Mouse (Mus musculus): Measurements from ENCODE around the gene Bglap2. TPM values are rescaled to one million over a fixed set of nuclear protein-coding genes. Genes with fewer than 3 reads are reported as not detected.

Bglap2 gene
- polyA plus RNA-seq, 1 experiment from 2014 or later, result not detected

DNA sequence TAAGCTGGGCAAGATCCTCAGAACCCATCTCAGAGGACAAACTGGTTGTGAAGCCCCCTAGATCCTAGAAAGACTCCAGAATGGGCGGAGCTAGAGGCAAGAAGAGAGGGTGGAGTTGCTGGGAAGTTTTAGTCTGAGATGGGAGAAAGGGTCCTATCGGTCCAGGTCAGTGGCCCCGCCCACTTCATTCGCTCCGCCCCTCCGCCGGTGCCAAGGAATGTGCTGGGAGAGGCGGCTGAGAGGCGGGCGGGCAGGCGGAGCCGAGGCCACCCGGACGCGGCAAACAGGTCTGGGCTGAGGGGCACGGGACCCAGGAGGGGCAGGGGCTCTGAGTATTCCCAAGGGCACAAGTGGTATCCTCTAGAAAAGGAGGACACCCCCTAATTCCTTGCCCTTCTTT lies 14.2 kb downstream of the Bglap2 start, which contains the start of gene Paqr6:
Gene Paqr6, plus strand, starts transcription at position 248 of the 400 bp plus-strand sequence.
- TF ChIP-seq EP300 (IDR thresholded peaks at IDR 0.05) (no peak), CTCF (IDR thresholded peaks at IDR 0.05) (no peak)

DNA sequence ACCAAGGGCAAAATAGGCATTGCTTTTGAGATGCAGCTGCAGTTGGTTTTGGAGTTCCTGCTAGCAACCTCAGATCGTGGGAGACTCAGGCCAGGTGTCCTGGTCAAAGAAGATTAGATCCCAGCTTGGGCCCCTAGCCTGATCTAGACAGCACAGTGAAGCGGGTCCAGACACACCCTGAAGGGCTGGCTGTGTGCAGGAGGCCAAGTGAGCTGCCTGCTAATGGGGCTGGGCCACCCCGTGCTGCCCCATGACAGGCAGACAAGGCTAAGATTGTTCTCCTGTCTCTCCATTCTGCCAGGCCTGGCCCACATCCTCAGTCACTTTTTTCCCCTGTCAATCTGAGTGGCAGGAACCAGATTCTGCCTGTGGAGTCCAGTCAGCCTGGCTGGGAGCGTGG lies 14.8 kb downstream of the Bglap2 start:
- WGBS, result 61% methylated on average over 4 of the region's 4 CpGs
- H3K4me2 ChIP-seq (replicated peaks; ENCODE audit: low read depth, low read length), result no peak overlapping the region
- peak; percentile 21 for DNase-seq (ENCODE audit: low spot score)

More for the DNA sequence above, 14.2 kb downstream of the Bglap2 start, which contains the start of gene Paqr6:
- ATAC-seq (peak; percentile 69), DNase-seq (ENCODE audit: low spot score) (peak; percentile 74)
- no peak within 1 kb of the TSS for H3K27ac ChIP-seq (ENCODE audit: low read length)
- WGBS, result 2% methylated on average over 16 of the region's 16 CpGs
- peak within 1 kb of the TSS; percentile 20; the same call in 1 of the 2 replicates for H3K4me2 ChIP-seq (replicated peaks; ENCODE audit: low read depth, low read length)
- peaks cover 24% of the 10 kb centered on the region; the same call in 1 of the 2 replicates for H3K36me3 ChIP-seq (ENCODE audit: insufficient read depth, low read length)
- no peak within 1 kb of the TSS for H3K9ac ChIP-seq (replicated peaks; ENCODE audit: low read depth)
- H3K4me1 ChIP-seq (ENCODE audit: insufficient read depth, low read depth, low read length), result peaks cover 5% of the 10 kb centered on the region; the same call in 1 of the 2 replicates
- 0 out of 2 replicates have a peak, but pooled peaks cover 3% of the 10 kb centered on the region for H3K27me3 ChIP-seq (replicated peaks; ENCODE audit: insufficient read depth, low read length)
- H3K9me3 ChIP-seq (ENCODE audit: low read length), result no peaks in the 10 kb centered on the region
- H3K4me3 ChIP-seq (ENCODE audit: low read depth, low read length), result no peak within 1 kb of the TSS

DNA sequence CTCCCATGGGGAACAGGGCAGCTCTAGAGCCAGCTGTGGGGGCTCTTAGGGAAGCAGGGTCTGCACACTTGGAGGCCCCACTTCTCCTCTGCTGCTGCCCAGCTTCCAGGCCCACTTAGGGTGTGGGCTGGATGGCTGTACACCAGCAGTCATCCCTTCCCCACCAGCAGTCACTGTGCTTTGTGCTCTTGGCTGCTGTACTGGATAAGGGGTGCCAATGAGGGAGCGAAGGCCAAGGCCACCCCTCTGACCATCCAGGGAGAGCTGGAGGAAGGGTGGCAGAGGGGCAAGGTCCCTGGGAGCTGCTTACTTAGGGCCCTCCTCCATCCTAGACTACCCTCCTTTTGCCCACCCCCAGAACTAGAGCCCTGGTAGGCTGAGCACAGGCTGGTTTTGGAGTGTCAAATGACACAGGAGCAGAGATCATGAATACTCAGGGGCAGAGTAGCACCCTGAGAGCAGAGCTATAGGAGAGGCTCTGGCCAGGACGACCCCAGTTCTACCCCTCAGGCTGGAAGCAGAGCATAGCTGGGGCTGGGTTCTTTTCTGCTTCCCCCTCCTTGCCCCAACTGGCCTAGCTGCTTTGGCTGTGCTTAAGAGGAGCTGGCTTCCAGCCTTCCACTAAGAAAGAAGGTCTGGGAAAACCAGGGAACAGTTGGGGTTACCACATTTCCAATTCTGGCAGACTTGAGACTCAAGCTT lies 16.7 kb downstream of the Bglap2 start:
- no peak overlapping the region for H3K4me2 ChIP-seq (replicated peaks; ENCODE audit: low read depth, low read length)
- WGBS, result 78% methylated on average over 2 of the region's 2 CpGs
- no peak for ATAC-seq
- H3K4me1 ChIP-seq (ENCODE audit: insufficient read depth, low read depth, low read length), result peaks cover 5% of the 10 kb centered on the region; the same call in 1 of the 2 replicates
- no peak overlapping the region for H3K4me3 ChIP-seq (ENCODE audit: low read depth, low read length)
- no peak for DNase-seq (ENCODE audit: low spot score)
- H3K27ac ChIP-seq (ENCODE audit: low read length), result no peak overlapping the region
- peaks cover 40% of the 10 kb centered on the region; the same call in 1 of the 2 replicates for H3K36me3 ChIP-seq (ENCODE audit: insufficient read depth, low read length)
- H3K27me3 ChIP-seq (replicated peaks; ENCODE audit: insufficient read depth, low read length), result 0 out of 2 replicates have a peak, but pooled peaks cover 3% of the 10 kb centered on the region
- H3K9me3 ChIP-seq (ENCODE audit: low read length), result no peaks in the 10 kb centered on the region
- TF ChIP-seq EP300 (IDR thresholded peaks at IDR 0.05) (no peak), CTCF (IDR thresholded peaks at IDR 0.05) (no peak)
- H3K9ac ChIP-seq (replicated peaks; ENCODE audit: low read depth), result no peak overlapping the region

More for the DNA sequence above, 14.8 kb downstream of the Bglap2 start:
- TF ChIP-seq EP300 (IDR thresholded peaks at IDR 0.05) (no peak), CTCF (IDR thresholded peaks at IDR 0.05) (no peak)
- H3K9ac ChIP-seq (replicated peaks; ENCODE audit: low read depth), result no peak overlapping the region
- no peak overlapping the region for H3K27ac ChIP-seq (ENCODE audit: low read length)
- H3K36me3 ChIP-seq (ENCODE audit: insufficient read depth, low read length), result peaks cover 29% of the 10 kb centered on the region; the same call in 1 of the 2 replicates
- no peak overlapping the region for H3K4me3 ChIP-seq (ENCODE audit: low read depth, low read length)
- H3K9me3 ChIP-seq (ENCODE audit: low read length), result no peaks in the 10 kb centered on the region
- 0 out of 2 replicates have a peak, but pooled peaks cover 3% of the 10 kb centered on the region for H3K27me3 ChIP-seq (replicated peaks; ENCODE audit: insufficient read depth, low read length)
- peak; percentile 32 for ATAC-seq
- peaks cover 5% of the 10 kb centered on the region; the same call in 1 of the 2 replicates for H3K4me1 ChIP-seq (ENCODE audit: insufficient read depth, low read depth, low read length)

DNA sequence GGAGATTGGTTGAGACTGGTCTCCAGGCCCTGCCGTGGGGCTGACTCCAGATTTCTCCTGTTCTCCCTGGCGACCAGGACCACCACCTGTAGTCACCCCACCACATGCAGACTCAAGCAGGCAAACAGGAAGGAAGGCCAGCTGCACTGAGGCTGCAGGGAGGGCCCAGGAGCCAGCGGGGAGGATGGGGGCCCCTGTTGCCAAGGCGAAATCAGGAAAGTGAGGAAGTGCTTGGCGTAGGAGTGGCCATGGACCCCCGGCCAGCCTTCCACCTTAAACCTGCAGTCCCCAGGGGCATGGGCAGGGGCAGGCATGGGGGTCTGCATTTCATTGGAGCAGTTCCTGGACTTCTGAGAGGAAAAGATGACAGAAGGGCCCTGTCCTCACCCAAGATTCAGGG lies 17.4 kb downstream of the Bglap2 start:
- 59% methylated on average over 6 of the region's 6 CpGs for WGBS
- H3K27me3 ChIP-seq (replicated peaks; ENCODE audit: insufficient read depth, low read length), result 0 out of 2 replicates have a peak, but pooled peaks cover 1% of the 10 kb centered on the region
- no peak for TF ChIP-seq EP300 (IDR thresholded peaks at IDR 0.05)
- TF ChIP-seq CTCF (IDR thresholded peaks at IDR 0.05), result no peak
- DNase-seq (ENCODE audit: low spot score), result no peak
- no peaks in the 10 kb centered on the region for H3K9me3 ChIP-seq (ENCODE audit: low read length)
- ATAC-seq, result no peak
- H3K36me3 ChIP-seq (ENCODE audit: insufficient read depth, low read length), result peaks cover 46% of the 10 kb centered on the region; the same call in 1 of the 2 replicates
- peaks cover 5% of the 10 kb centered on the region; the same call in 1 of the 2 replicates for H3K4me1 ChIP-seq (ENCODE audit: insufficient read depth, low read depth, low read length)
- no peak overlapping the region for H3K4me3 ChIP-seq (ENCODE audit: low read depth, low read length)
- H3K4me2 ChIP-seq (replicated peaks; ENCODE audit: low read depth, low read length), result no peak overlapping the region
- H3K9ac ChIP-seq (replicated peaks; ENCODE audit: low read depth), result no peak overlapping the region
- no peak overlapping the region for H3K27ac ChIP-seq (ENCODE audit: low read length)

DNA sequence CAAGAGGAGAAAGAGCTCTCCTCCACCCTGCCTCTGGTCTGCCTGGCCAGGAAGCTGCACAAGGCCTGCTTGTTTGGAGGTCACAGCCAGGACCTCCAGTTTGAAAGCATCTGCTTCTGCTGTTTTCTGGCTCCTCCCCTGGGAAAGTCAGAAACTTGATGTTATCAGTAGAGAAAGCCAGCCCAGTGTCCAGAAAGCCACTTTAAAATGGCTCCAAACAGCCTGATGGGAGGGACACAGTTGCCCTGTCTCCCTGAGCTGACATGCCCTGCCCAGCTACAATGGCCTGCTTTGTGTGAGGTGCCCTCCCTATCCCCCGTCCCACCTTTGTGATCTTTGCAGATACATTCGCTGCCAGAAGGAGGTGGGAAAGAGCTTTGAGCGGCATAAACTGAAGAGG lies 18.5 kb downstream of the Bglap2 start:
- ATAC-seq, result no peak
- TF ChIP-seq EP300 (IDR thresholded peaks at IDR 0.05) (no peak), CTCF (IDR thresholded peaks at IDR 0.05) (no peak)

DNA sequence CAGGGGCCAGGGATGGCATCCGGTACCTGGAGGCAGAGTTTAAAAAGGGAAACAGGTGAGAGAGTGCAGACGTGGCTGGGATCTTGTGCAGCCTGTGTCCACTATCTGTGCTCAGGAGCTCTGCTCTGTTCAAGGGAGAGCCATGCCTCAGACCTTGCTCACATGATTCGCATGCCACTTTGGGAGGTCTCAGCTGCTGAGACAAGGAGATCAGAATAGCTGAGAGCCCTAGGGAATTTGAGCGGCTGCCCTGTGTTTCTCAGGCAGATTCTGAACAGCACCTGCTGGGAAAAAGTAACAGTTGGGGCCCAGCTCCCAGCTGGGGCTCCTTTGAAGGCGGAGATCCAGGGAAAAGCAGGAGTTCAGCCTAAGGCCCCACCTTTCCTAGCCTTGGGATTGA lies 18.9 kb downstream of the Bglap2 start:
- no peaks in the 10 kb centered on the region for H3K9me3 ChIP-seq (ENCODE audit: low read length)
- no peaks in the 10 kb centered on the region for H3K27me3 ChIP-seq (replicated peaks; ENCODE audit: insufficient read depth, low read length)
- H3K27ac ChIP-seq (ENCODE audit: low read length), result no peak overlapping the region
- H3K4me2 ChIP-seq (replicated peaks; ENCODE audit: low read depth, low read length), result no peak overlapping the region
- peaks cover 2% of the 10 kb centered on the region; the same call in 1 of the 2 replicates for H3K4me1 ChIP-seq (ENCODE audit: insufficient read depth, low read depth, low read length)
- no peak overlapping the region for H3K9ac ChIP-seq (replicated peaks; ENCODE audit: low read depth)
- DNase-seq (ENCODE audit: low spot score) (no peak), ATAC-seq (no peak)
- TF ChIP-seq EP300 (IDR thresholded peaks at IDR 0.05) (no peak), CTCF (IDR thresholded peaks at IDR 0.05) (no peak)
- 76% methylated on average over 5 of the region's 5 CpGs for WGBS
- H3K4me3 ChIP-seq (ENCODE audit: low read depth, low read length), result no peak overlapping the region
- peaks cover 54% of the 10 kb centered on the region for H3K36me3 ChIP-seq (ENCODE audit: insufficient read depth, low read length)

More for the DNA sequence above, 18.5 kb downstream of the Bglap2 start:
- Histone ChIP-seq H3K27ac (ENCODE audit: low read length) (no peak overlapping the region), H3K27me3 (replicated peaks; ENCODE audit: insufficient read depth, low read length) (no peaks in the 10 kb centered on the region), H3K9ac (replicated peaks; ENCODE audit: low read depth) (no peak overlapping the region), H3K4me1 (ENCODE audit: insufficient read depth, low read depth, low read length) (peaks cover 5% of the 10 kb centered on the region; the same call in 1 of the 2 replicates), H3K9me3 (ENCODE audit: low read length) (no peaks in the 10 kb centered on the region), H3K4me2 (replicated peaks; ENCODE audit: low read depth, low read length) (no peak overlapping the region), H3K4me3 (ENCODE audit: low read depth, low read length) (no peak overlapping the region), H3K36me3 (ENCODE audit: insufficient read depth, low read length) (peaks cover 52% of the 10 kb centered on the region)
- WGBS, result 58% methylated on average over 3 of the region's 3 CpGs
- DNase-seq (ENCODE audit: low spot score), result no peak
